Mouse (Mus musculus) heart, postnatal 0 days (tissue): ENCODE data around the gene Capns2. TPM values are rescaled to one million over a fixed set of nuclear protein-coding genes. Genes with fewer than 3 reads are reported as not detected.

Experiments
- ATAC-seq: fragments of 200-750 bp; cut with Nextera tagmentation; 2 replicates; pipeline ENCODE4 v1.8.0; 2017; ENCODE audit warnings: low read depth, moderate number of reproducible peaks, moderate library complexity; ENCODE audit not compliant: insufficient read depth
- DNase-seq: peaks from one replicate; pipeline ENCODE4 v3.0.0-alpha.2; 2016; ENCODE audit warnings: low spot score
- H3K27ac ChIP-seq: fragments of 300-500 bp; sonication (generic); 2 replicates; pipeline ENCODE4 v1.5.1; 2014; ENCODE audit warnings: low read depth, mild to moderate bottlenecking
- H3K27me3 ChIP-seq: fragments of 300-500 bp; sonication (generic); 2 replicates; pipeline ENCODE4 v1.6.1; 2014; ENCODE audit warnings: low read length, mixed read lengths; ENCODE audit not compliant: control insufficient read depth, insufficient read depth
- H3K36me3 ChIP-seq: fragments of 300-500 bp; sonication (generic); replicated peaks from 2 replicates; pipeline ENCODE4 v1.6.1; 2014; ENCODE audit warnings: low read length, mixed read lengths; ENCODE audit not compliant: control insufficient read depth, insufficient read depth
- H3K4me1 ChIP-seq: fragments of 300-500 bp; sonication (generic); 2 replicates; pipeline ENCODE4 v1.6.1; 2014; ENCODE audit warnings: antibody characterized with exemption; ENCODE audit not compliant: control insufficient read depth, insufficient read depth
- H3K4me2 ChIP-seq: fragments of 300-500 bp; sonication (generic); 2 replicates; pipeline ENCODE4 v1.6.1; 2014; ENCODE audit warnings: low read depth, mild to moderate bottlenecking, low read length, moderate library complexity
- H3K4me3 ChIP-seq: fragments of 300-500 bp; sonication (generic); 2 replicates; pipeline ENCODE4 v1.5.1; 2014; ENCODE audit warnings: low read depth, low read length
- H3K9ac ChIP-seq: fragments of 300-500 bp; sonication (generic); replicated peaks from 2 replicates; pipeline ENCODE4 v1.6.1; 2014; ENCODE audit warnings: low read depth, low read length, mixed read lengths
- H3K9me3 ChIP-seq: fragments of 300-500 bp; sonication (generic); replicated peaks from 2 replicates; pipeline ENCODE4 v1.6.1; 2016; ENCODE audit warnings: low read length; ENCODE audit not compliant: control insufficient read depth
- CTCF ChIP-seq: IDR thresholded peaks from 2 replicates; pipeline ENCODE4 v1.5.1; 2016; ENCODE audit warnings: antibody characterized with exemption, control low read depth, low read depth
- EP300 ChIP-seq: IDR thresholded peaks from 2 replicates; pipeline ENCODE4 v1.6.1; 2016; ENCODE audit warnings: antibody characterized with exemption, low read depth
- WGBS: fragments of 180-500 bp; shearing (Covaris S2); extraction: QIAGEN DNeasy Blood & Tissue Kit; methylation state at CpG from one replicate; pipeline ENCODE4 v1.1.7; 2014; 5-methylcytosine and 5-hydroxymethylcytosine counted together
- polyA plus RNA-seq: library from polyadenylated mRNA; unstranded; fragments of >200 nt; fragmentation: Nextera tagmentation; extraction: Ambion mirVana; gene quantifications from 2 replicates; pipeline ENCODE4 v1.2.1, GENCODE M21; 2015
- total RNA-seq: library from RNA; depleted of rRNA; stranded (reverse); fragments of >200 nt; gene quantifications from 2 replicates; pipeline ENCODE4 v1.2.3, GENCODE M21; 2014; ENCODE audit warnings: low replicate concordance

The Capns2 gene
- total and polyA plus RNA-seq, 2 experiments from 2014 or later = 0.11 to 0.38 TPM

DNA sequence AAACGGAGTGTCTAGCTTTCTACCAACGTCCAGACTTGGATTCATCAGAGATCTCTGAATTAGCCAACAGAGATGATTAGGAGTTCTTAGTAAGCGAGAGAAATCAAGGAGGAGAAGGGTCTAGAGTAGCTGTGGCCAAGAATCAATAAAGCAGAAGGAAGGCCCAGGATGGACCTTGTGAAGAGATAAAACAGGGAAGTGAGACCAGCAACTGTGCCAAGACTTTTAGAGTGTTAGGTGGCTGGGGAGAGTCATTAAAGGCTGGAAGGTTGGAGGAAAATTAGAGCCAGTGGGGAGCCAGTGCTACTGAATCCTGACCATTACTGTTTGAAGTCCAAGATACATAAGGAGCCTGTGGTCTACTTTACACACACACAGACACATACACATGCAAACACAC is 10.3 kb downstream of the Capns2 start:
- H3K4me2 ChIP-seq = no peak overlapping the region
- H3K4me3 ChIP-seq = no peak overlapping the region
- TF ChIP-seq CTCF = no peak
- no peak for TF ChIP-seq EP300
- no peaks in the 10 kb centered on the region for H3K36me3 ChIP-seq
- no peaks in the 10 kb centered on the region for H3K4me1 ChIP-seq
- ATAC-seq (no peak), DNase-seq (no peak)
- H3K9me3 ChIP-seq = no peaks in the 10 kb centered on the region
- H3K9ac ChIP-seq = no peak overlapping the region
- H3K27me3 ChIP-seq = no peaks in the 10 kb centered on the region
- H3K27ac ChIP-seq = no peak overlapping the region
- WGBS = 73% methylated on average over 3 of the region's 3 CpGs

DNA sequence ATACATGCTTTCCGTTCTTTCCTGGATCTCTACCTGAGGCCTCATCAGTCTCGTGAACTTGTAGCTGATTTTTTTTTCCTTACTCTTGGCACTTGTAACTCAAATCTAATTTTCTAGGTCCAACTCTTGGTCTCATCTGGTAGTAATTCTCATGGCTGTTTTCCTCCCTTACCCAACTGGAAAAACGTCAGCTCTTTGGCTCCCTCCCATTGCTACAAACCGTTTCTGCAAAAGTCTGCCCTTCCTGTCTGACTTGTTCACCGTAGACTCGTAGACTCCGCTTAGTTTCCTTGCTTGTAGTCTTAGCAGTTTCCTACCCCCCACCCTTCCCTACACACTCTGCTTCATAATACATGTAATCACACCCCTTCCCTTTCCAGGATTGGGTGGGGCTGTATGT is 12.2 kb downstream of the Capns2 start:
- no peaks in the 10 kb centered on the region for H3K27me3 ChIP-seq
- no peak overlapping the region for H3K27ac ChIP-seq
- no peaks in the 10 kb centered on the region for H3K36me3 ChIP-seq
- H3K4me1 ChIP-seq = no peaks in the 10 kb centered on the region
- no peak overlapping the region for H3K4me3 ChIP-seq
- no peaks in the 10 kb centered on the region for H3K9me3 ChIP-seq
- WGBS = 70% methylated on average over 7 of the region's 7 CpGs
- ATAC-seq (no peak), DNase-seq (no peak)
- no peak overlapping the region for H3K4me2 ChIP-seq
- no peak overlapping the region for H3K9ac ChIP-seq
- TF ChIP-seq CTCF (no peak), EP300 (no peak)

DNA sequence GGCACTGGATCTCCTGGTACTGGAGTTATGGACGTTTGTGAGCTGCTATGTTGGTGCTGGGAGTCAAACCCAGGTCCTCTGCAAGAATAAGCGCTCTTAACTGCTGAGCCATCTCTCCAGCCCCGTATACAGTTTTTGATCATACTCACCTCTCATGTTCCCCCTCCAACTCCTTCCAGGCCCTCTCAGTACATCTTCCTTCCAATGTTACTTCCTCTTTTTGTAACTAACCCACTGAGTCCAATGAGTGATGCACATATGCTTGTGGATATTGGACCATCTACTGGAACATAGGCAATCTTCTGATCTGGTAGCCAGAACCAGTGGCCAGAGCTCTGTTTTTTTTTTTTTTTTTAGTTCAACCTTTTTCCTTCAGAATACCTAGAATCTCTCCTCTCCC is 14.9 kb downstream of the Capns2 start:
- 78% methylated on average over 3 of the region's 3 CpGs for WGBS
- H3K9me3 ChIP-seq = no peaks in the 10 kb centered on the region
- TF ChIP-seq EP300 = no peak
- no peak for TF ChIP-seq CTCF
- H3K4me2 ChIP-seq = no peak overlapping the region
- no peaks in the 10 kb centered on the region for H3K36me3 ChIP-seq
- no peaks in the 10 kb centered on the region for H3K27me3 ChIP-seq
- H3K4me3 ChIP-seq = no peak overlapping the region
- ATAC-seq (no peak), DNase-seq (no peak)
- no peak overlapping the region for H3K27ac ChIP-seq
- H3K4me1 ChIP-seq = no peaks in the 10 kb centered on the region
- no peak overlapping the region for H3K9ac ChIP-seq

DNA sequence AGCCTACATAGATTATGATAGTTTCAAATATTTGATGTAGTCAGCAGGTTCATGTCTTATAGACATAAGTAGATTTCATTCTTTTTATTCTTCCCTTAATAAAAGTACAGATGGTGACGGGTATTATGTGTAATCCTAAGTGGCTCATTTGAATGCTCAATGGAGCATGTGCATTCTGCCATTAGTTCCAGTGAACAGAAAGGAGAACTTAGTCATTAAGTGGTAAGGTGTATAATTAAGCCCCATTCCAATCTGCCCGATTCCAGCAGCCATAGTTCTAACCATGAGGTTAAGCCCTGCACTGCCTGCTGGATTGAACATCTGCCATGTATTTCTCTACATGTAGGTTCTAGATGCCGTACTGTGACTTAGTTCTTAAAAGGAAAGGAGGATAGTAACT is 20.6 kb downstream of the Capns2 start:
- H3K36me3 ChIP-seq = no peaks in the 10 kb centered on the region
- no peak overlapping the region for H3K4me3 ChIP-seq
- H3K4me1 ChIP-seq = no peaks in the 10 kb centered on the region
- H3K9ac ChIP-seq = no peak overlapping the region
- ATAC-seq (no peak), DNase-seq (no peak)
- TF ChIP-seq EP300 = no peak
- TF ChIP-seq CTCF = no peak
- no peak overlapping the region for H3K4me2 ChIP-seq
- WGBS = 81% methylated on average over 3 of the region's 3 CpGs
- H3K27ac ChIP-seq = no peak overlapping the region
- H3K9me3 ChIP-seq = no peaks in the 10 kb centered on the region
- H3K27me3 ChIP-seq = no peaks in the 10 kb centered on the region

DNA sequence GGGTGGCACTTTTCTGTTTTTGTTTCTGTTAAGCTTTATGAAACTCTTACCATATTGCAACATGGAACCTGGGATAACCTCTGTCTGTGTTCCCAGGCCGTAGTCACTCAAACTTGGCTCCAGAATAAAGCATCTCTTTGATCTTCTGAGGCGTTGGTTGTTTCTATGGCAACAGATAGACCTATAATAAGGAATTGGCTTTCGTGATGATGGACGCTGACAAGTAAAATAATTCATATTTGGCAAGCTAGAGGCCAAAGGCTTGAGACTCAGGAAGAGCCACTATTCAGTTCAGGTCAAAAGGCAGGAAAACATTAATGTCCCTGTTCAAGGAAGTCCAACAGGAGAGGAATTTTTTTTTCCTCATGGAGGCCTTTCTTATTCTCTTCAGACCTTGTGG is 27.8 kb downstream of the Capns2 start:
- TF ChIP-seq CTCF (no peak), EP300 (no peak)
- Histone ChIP-seq H3K4me3 (no peak overlapping the region), H3K9ac (no peak overlapping the region), H3K36me3 (no peaks in the 10 kb centered on the region), H3K27me3 (no peaks in the 10 kb centered on the region), H3K27ac (no peak overlapping the region), H3K9me3 (peaks cover 4% of the 10 kb centered on the region; the same call in 1 of the 2 replicates), H3K4me1 (no peaks in the 10 kb centered on the region), H3K4me2 (no peak overlapping the region)
- WGBS = 63% methylated on average over 4 of the region's 4 CpGs
- ATAC-seq (no peak), DNase-seq (no peak)

DNA sequence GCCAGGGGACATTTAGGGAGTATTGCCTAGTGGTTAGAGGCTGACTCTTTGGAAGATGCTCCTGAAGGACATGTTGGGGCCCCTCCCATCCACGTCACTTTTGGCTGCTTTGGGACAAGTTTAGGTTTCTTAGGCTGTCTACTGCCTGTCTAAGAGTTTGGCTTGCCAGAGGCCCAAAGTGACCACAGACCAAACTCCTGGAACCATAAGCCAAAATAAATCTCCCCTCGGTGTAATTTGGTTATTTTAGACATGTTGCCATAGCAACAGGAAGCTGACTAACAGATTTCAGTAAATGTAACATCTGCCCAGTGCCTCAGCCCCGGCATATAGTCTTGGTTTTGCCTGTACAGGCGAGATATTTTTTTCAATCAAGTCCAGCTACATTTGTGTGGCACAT is 36.8 kb downstream of the Capns2 start:
- Histone ChIP-seq H3K27me3 (no peaks in the 10 kb centered on the region), H3K9ac (no peak overlapping the region), H3K9me3 (no peaks in the 10 kb centered on the region), H3K27ac (no peak overlapping the region), H3K4me2 (no peak overlapping the region), H3K36me3 (no peaks in the 10 kb centered on the region), H3K4me1 (no peaks in the 10 kb centered on the region), H3K4me3 (no peak overlapping the region)
- 64% methylated on average over 4 of the region's 4 CpGs for WGBS
- ATAC-seq (no peak), DNase-seq (no peak)
- TF ChIP-seq EP300 (no peak), CTCF (no peak)
